Mouse (Mus musculus) hematopoietic stem cell, adult 5-6 weeks (primary cell): Measurements from ENCODE around the gene Bnip1. TPM values are rescaled to one million over a fixed set of nuclear protein-coding genes. Genes with fewer than 3 reads are reported as not detected.

ENCODE experiments used
- ATAC-seq, 2 experiments: fragments of 125-278 bp in 1 of 2; replicated peaks in 1 of 2; 2 replicates each; pipeline ENCODE4 v1.8.0; 2016 to 2017; ENCODE audit warnings: inconsistent platforms in 2 of 2, mild to moderate bottlenecking in 2 of 2, moderate number of reproducible peaks in 2 of 2, low read depth in 1 of 2, moderate TSS enrichment in 1 of 2; ENCODE audit not compliant: low FRiP score in 2 of 2, poor library complexity in 2 of 2, severe bottlenecking in 2 of 2, insufficient read depth in 1 of 2, low TSS enrichment in 1 of 2
- total RNA-seq: library from RNA; stranded (forward); fragments of 172-1452, 232-1000 nt; gene quantifications from 2 replicates; pipeline ENCODE4 v1.2.3, GENCODE M21; 2017

The Bnip1 gene
- total RNA-seq, 1 experiment from 2014 or later = 27.1 TPM

- no peak for ATAC-seq
Measured at GRCm38 (mm10) chr17:26836377-26836776, 55.5 kb downstream of the Bnip1 start.

GRCm38 (mm10) chr17:26836786-26837545 lies 56.1 kb downstream of the Bnip1 start:
- ATAC-seq = no peak

DNA sequence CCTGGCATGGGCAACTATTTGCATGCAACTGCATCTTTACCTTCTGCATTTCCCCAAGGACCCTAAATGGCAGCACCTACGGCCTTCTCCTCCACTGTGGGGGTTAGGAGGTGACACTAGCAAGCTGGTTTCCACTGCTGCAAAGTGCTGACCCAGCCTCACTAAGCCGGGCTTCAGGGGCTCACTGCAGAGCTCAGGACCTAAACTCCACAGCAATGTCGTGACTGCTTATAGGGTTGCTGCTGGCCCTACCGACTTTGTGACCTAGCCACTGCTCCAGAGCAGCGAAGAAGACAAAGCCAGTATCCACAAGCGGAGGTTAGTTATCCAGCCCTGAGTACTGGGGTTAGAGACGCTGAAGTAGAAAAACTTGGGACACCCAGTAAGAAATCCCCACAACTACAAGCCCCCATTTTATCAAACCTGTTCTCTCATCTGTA lies 56.7 kb downstream of the Bnip1 start:
- ATAC-seq = no peak

GRCm38 (mm10) chr17:26838191-26838910 lies 57.5 kb downstream of the Bnip1 start:
- no peak for ATAC-seq

- no peak for ATAC-seq
Measured at GRCm38 (mm10) chr17:26838911-26839717, 58.2 kb downstream of the Bnip1 start.

DNA sequence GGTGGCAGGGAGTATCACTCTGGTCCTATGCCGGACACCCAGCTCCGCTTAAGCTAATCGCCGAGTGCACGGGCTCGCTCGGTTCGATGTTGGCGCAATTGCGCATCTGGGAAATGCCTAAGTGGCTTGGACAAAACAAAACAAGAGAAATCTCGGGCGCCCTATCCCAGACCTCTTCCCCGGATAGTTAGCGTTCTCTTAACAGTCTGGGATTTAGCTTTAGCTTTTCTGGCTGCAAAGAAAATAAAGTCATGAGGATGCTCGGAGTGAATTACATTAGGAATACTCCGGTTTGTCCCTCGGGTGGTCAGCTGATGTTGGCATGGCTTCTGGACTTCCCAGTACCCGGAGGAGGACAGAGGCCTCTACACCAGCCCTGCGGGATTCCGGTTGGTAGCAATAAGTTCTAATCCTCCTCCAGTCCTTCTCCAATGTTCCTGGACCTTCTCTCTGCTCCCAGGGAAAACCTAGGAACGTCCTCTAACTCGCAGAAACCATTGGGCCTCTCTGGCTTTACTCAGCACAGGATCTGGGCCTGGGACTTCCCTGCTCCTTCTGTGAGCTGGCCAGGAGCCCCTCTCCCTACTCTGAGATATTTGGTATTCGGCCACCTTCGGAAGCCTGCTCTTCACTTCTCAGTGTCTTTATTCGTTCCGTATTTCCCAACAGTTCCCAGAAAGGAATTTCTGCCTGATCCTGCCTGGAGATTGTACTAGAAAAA lies 59.0 kb downstream of the Bnip1 start:
- no peak for ATAC-seq

DNA sequence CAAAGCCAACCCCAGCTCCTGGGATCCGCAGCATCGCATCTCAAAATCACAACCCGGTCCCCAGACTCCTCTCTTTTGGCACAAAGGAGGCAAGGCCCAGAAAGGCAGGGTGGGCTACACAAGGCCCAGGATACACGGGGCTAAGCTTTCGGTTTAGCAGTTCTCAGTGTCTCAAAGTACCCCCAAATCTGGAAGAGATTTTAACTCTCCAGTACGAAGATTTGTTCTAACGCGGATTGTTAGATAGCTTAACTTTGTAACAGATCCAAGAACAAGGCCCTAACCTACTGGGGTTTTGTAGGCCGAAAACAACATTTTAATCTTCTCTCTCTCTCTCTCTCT lies 59.5 kb downstream of the Bnip1 start:
- no peak for ATAC-seq

GRCm38 (mm10) chr17:26840922-26841731 lies 60.3 kb downstream of the Bnip1 start:
- no peak for ATAC-seq

- no peak for ATAC-seq
Measured at GRCm38 (mm10) chr17:26841981-26842380, 61.1 kb downstream of the Bnip1 start.

Other genes starting within 250 kb of the Bnip1 start
- gene Ergic1, start 219.6 kb upstream of the Bnip1 start, total RNA-seq = 46.1 and 67.5 TPM in 2 replicates
- gene Dusp1, start 218.9 kb upstream of the Bnip1 start, total RNA-seq = 140 and 247 TPM in 2 replicates
- gene Atp6v0e, start 117.8 kb upstream of the Bnip1 start, total RNA-seq = 208 and 248 TPM in 2 replicates
- 45.1 and 66.0 TPM in 2 replicates for gene Crebrf, start 65.4 kb upstream of the Bnip1 start, total RNA-seq
- gene Nkx2-5, start 63.9 kb downstream of the Bnip1 start, total RNA-seq = not detected in 2 replicates
- 4.9 and 16.0 TPM in 2 replicates for gene Kifc5b, start 136.0 kb downstream of the Bnip1 start, total RNA-seq
- 8.3 and 10.3 TPM in 2 replicates for gene Phf1, start 152.0 kb downstream of the Bnip1 start, total RNA-seq
- 40.2 and 52.0 TPM in 2 replicates for gene Cuta, start 158.5 kb downstream of the Bnip1 start, total RNA-seq
- 3.9 and 9.6 TPM in 2 replicates for gene Syngap1, start 160.2 kb downstream of the Bnip1 start, total RNA-seq
- 27.6 and 27.8 TPM in 2 replicates for gene Zbtb9, start 192.1 kb downstream of the Bnip1 start, total RNA-seq
- 31.1 and 42.1 TPM in 2 replicates for gene Bak1, start 247.9 kb downstream of the Bnip1 start, total RNA-seq